Mouse (Mus musculus): ENCODE measurements around the gene Ears2. TPM values are rescaled to one million over a fixed set of nuclear protein-coding genes. Genes with fewer than 3 reads are reported as not detected.

Ears2 gene
- polyA plus RNA-seq, 1 experiment from 2014 or later = 9.2 TPM

DNA sequence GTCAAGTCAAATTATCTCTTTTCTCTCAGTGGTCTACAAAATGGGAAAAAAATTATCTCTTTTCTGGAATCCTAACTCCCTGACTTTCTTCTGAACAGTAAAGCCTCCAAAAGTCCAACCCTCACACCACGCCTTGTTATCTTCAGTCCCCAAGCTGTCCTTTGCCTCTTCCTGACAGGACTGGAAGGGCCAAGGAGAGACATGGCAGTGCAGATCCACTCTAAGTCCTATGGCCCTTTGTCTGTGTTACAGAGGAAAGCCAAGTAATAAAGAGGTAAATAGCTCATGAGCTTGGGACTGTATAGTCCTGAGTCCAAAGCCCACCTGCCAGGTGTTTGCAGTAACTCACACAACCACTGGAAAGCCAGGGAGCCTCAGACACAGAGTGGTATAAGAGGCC, 21.4 kb downstream of the Ears2 start:
- no peak for DNase-seq (ENCODE audit: low spot score)

DNA sequence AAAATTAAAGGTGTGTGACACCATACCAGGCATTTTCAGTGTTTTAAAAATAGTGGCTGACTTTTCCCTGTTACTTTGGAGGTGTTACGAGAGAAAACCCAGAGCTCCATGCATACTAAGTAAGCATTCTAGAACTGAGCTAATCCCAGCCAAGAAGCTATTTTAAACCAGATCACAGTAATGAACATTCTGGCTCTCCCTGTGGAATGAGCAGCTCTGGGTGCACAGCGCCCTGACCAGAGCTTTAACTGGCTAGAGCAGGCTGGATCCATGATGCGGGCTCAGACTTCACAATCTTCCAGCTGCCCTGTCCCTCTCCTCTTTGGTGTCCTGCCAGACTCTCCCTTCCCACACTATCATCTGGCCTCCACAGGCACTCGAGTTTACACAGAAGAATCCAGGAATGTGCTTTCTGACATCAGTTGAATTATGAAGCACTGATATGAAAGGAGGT, 21.9 kb downstream of the Ears2 start:
- DNase-seq (ENCODE audit: low spot score) = no peak

DNA sequence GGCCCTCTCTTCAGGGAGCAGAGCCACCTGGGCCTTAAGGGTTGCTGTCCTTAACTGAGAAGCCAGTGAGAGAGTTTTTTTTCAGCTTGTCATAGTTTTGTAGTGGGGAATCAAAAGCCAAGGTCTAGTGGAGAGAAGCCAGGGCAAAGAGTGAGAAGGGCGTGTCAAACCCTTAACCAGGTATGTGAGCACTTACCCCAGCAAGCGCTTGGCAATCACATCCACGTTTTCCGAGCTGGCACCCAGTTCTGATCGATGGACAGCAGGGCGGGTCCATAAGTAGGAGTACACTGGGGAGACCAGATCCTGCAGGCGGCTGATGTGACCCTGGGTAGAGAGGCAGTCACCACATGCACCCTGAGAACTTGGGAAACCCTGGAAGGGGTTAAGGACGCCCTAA, 23.0 kb downstream of the Ears2 start:
- DNase-seq (ENCODE audit: low spot score) = no peak

DNA sequence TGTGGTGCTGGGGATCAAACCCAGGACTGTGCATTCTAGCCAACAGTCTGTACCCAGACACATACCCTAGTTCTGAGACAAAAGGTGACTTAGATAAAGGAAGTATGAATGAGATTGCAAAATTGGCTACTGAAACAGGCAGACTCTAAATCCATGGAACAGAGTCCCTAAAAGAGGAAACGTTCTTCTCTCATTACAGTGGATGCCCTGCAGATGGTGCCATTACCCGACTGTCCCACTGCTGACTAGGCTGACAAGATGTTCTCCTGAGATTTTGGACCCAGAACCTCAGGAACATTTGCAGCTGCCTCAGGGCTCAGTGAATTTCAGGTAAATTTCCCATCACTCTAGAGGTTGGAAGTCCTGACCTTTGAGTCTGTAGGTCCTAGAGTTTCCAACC, 32.7 kb downstream of the Ears2 start:
- no peak for DNase-seq (ENCODE audit: low spot score)

DNA sequence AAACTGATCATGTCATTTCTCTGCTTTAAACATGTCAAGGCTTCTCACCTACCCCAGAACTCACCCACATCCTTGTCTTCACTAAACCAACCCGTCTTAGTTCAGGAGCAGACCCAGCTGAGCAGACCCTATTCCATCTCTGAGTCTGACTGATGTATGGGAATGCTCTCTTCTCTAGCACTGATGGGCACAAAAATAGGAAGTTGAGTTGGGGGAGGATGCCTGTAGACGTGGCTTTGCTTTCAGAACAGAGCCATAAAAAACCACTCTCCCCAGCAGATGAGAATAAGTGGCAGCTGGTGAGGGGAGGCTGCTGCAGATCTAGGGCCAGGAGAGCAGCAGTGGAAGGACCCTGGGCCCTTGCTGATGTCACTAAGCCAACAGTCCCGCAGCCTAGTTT, 33.7 kb downstream of the Ears2 start:
- no peak for DNase-seq (ENCODE audit: low spot score)

DNA sequence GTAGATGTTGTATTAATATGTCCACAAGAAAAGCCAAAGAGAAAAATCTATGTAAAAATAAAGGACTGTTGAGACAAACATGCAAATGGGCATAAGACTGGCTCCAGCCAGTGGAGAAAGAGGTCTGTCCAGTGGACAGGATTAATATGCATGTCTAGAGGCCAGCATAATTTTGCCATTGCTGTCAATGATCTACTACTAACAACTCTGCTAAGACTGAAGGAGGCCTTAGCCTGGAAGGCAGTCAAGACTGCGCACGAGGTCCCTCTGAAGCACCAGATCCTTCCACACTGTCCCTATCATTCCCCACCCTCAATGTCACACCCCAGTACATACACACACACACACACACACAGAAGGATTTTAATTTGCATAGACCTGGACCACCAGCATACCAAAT, 44.9 kb downstream of the Ears2 start:
- DNase-seq (ENCODE audit: low spot score) = no peak

DNA sequence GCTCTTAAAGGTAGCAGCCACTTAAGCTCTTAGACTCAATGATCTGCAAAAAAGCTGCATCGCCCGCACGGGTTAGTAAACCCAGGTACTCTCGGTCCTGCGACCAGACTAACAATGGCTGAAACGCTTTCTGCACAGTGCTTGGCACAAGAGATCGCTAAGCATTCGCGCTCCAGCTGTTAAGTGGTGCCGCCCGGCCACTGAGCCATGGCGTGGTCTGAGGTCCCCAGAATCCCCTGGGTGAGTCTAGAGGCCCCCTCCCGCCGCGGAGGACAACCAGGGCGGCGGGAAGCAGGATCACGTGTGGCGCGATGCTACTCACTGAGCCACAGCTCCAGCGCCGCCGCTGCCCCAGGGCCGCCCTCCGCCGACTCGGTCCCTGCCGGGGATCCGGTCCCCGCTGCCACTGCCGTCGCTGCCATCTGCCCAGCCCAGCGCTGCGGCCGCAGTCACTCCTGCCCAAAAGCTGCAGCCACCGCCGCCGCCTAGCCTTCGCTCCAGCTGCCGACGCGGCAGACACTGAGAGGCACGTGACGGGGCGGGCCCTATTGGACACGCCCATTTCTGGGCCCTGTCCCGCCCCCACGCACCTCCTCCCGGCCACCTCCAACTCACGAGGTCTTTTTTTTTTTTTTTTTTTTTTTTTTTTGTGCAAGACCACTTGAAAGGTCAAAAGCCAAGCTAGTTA, 46.3 kb downstream of the Ears2 start, which contains the start of gene Gga2:
TSS of gene Gga2 (minus strand) at position 556 of the 688 bp plus-strand sequence.
- peak; percentile 82 for DNase-seq (ENCODE audit: low spot score)

DNA sequence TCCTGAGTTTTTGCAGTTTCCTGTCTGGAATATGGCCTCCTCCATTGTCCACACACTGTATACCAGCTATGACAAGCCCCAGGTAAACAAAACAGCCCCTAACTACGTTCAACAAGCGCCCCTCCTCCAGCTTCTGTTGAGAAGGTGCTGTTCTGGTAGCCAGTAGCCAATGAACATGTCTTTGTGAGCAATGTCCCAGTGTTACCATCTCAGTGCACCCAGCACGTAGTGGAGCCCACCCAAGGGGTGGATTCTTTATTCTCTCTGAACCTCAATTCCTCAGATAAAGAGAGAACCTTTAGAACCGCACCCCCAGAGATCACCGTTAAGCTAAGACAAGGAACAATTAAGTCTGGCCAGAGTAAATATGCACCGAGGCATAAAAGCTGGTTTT, 46.8 kb downstream of the Ears2 start:
- DNase-seq (ENCODE audit: low spot score) = no peak

DNA sequence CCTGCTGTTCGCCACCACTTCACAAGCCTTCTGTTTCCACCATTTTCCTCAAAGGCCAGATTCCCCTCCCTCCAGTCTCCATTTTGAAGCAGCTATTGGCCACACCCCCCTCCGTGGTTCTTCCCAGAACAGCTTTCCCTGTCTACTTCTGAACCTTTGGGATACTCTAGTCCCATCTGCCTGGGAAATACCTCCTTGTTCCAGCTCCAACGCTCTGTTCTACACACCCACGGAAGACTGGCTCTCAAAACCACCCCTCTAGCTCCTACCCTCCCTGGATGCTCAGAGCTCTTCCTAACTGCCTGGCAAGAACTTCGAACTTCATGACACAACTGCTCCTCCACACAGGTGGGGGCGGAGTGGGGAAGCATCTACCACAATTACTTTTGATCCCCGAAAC, 48.1 kb downstream of the Ears2 start:
- DNase-seq (ENCODE audit: low spot score) = no peak

DNA sequence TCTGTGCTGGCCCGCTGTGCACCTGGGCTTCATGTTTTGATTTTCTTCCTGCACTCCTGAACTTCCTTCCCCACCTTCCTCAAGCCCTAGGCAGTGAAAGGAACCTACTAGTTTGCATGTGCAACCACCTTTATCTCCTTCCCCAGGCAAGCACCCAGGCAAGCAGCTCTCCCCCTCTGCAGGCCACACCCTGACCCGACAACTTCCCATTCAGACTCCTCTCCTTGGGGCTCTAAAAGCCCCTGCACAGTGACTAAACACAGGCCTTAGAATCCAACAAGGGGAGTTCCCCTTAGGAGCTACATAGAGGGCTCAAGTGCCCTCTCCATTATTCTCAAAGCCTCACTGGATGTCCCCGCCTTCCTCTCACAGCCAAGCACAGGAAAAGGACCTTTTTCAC, 48.8 kb downstream of the Ears2 start:
- DNase-seq (ENCODE audit: low spot score) = no peak

DNA sequence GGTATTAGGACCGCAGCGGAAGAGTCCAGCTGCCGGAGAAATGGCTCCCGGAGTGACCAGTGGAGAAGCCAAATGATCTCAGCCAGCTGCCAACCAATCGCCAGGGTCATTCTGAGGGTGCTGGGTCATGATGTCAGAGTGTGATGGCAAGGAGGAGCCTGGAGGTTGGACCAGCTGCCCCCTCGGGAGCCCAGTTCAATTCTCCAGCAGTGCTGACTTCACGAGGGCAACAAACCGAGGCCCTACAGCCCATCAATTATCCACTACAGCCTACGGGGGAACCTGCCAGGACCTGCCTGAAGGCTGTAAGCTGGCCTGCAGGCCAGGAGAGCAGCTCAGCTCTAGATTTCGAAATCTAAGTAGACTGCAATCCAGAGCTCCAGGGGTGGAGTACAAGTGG, 51.3 kb downstream of the Ears2 start:
- no peak for DNase-seq (ENCODE audit: low spot score)

DNA sequence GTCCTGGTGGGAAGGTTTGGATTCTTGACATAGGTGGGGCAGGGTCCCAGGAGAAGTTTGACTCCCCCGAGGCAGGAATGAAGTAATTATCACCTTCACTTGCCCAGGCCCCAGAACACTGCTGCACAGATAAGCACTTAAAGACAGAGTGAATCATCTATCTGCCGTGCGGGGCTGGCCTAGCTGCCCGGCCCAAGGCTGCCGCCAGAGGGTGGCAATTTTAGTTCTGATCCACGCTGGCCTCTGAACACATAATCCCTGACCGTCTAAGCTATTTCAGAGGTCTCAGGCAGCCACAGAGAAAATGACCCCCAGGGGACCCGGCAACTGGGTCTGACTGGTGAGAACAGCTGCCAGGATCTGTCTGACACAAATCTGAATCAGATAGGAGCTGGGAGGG, 52.0 kb downstream of the Ears2 start:
- DNase-seq (ENCODE audit: low spot score) = no peak

DNA sequence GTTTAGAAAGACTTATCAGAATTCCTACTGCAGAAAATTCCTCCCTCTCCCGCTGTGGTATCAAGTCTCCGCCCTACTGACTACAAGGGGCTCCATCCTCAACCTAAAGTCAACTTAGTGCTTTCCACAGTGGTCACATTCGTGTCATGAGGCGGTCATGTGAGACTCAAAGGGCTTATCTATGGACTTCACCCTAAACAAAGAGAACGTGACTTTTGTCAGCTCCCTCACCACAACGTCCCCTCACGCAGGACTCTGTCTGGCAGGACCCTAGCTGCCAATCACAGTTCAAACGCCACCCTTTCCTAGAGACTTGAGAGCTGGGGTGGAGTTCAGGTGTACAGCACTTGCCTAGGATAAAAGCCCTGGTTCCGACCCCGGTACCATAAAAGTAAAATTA, 54.1 kb downstream of the Ears2 start:
- no peak for DNase-seq (ENCODE audit: low spot score)

DNA sequence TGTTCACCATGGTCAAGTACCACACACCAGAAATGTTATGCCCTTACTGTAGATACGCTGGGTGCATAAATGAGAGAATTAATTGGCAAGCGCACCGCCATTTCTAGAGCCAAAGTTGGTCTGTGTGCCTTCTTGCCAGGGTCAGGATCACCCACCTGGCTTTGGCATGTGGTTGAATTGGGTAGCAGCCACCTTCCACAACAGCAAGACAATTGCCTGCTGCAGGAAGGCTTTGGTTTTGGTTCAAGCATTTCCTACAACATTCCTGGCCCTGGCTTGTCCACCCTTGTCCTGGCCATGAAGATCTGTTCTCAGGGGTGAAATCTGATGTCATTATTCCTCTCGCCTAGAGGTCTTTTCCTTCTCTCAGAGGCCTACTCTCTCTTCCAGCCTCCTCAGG, 54.7 kb downstream of the Ears2 start:
- DNase-seq (ENCODE audit: low spot score) = no peak

DNA sequence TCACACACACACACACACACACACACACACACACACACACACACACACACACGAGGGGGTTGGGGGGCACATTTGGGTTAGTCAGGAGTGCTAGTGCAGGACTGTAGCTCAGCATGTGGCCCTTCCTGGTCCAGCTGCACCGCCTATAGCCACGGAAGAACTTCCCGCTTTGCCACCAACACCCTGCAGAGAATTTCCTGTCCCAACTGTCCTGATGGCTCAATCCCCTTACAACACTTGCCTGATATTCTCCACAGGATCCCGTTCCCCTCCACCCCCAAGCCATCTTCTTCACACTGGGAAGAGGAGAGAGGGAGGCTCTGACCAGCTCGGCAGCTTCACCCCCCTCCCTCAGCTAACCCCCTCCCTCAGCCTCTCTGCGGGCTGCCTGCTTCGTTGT, 66.7 kb downstream of the Ears2 start:
- DNase-seq (ENCODE audit: low spot score) = no peak

DNA sequence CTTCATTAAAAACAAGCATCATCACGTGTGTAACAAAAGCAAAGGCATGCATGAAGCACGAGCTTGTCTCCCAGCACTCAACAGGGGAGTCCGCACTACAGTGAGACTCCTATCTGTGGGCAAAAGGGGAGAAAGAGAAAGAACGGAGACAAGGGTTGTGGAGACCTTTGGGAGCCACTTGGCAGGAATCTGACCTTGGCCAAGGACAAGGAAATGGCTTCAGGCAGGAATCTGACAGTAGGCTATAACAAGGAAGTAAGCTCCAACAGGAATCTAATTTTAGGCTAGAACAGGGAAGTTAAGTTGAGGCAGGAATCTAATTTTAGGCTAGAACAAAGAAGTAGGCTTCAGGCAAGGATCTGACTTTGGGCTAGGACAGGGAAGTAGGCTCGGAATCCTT, 71.1 kb downstream of the Ears2 start:
- DNase-seq (ENCODE audit: low spot score) = no peak

Other genes starting within 250 kb of the Ears2 start
- 0.30 and 0.46 TPM in 2 replicates for gene Scnn1b, start 202.2 kb downstream of the Ears2 start, polyA plus RNA-seq (2015; fragmentation: Nextera tagmentation; extraction: Ambion mirVana)
- 5.5 and 10.9 TPM in 2 replicates for gene Cog7, start 85.6 kb downstream of the Ears2 start, polyA plus RNA-seq (2015; fragmentation: Nextera tagmentation; extraction: Ambion mirVana)
- 27.0 and 27.9 TPM in 2 replicates for gene Gga2, start 46.0 kb downstream of the Ears2 start, polyA plus RNA-seq (2015; fragmentation: Nextera tagmentation; extraction: Ambion mirVana)
- gene Ubfd1, start 88 bp downstream of the Ears2 start, polyA plus RNA-seq (2015; fragmentation: Nextera tagmentation; extraction: Ambion mirVana) = 37.5 and 39.5 TPM in 2 replicates
- 641 and 688 TPM in 2 replicates for gene Ndufab1, start 34.6 kb upstream of the Ears2 start, polyA plus RNA-seq (2015; fragmentation: Nextera tagmentation; extraction: Ambion mirVana)
- gene Palb2, start 65.7 kb upstream of the Ears2 start, polyA plus RNA-seq (2015; fragmentation: Nextera tagmentation; extraction: Ambion mirVana) = 16.5 and 16.9 TPM in 2 replicates
- gene Dctn5, start 65.8 kb upstream of the Ears2 start, polyA plus RNA-seq (2015; fragmentation: Nextera tagmentation; extraction: Ambion mirVana) = 108 TPM in 2 replicates
- gene Plk1, start 92.2 kb upstream of the Ears2 start, polyA plus RNA-seq (2015; fragmentation: Nextera tagmentation; extraction: Ambion mirVana) = 125 and 129 TPM in 2 replicates
- 0.08 and 0.10 TPM in 2 replicates for gene Ern2, start 118.9 kb upstream of the Ears2 start, polyA plus RNA-seq (2015; fragmentation: Nextera tagmentation; extraction: Ambion mirVana)
- 0.64 and 0.75 TPM in 2 replicates for gene Chp2, start 152.2 kb upstream of the Ears2 start, polyA plus RNA-seq (2015; fragmentation: Nextera tagmentation; extraction: Ambion mirVana)
- gene Prkcb, start 221.5 kb upstream of the Ears2 start, polyA plus RNA-seq (2015; fragmentation: Nextera tagmentation; extraction: Ambion mirVana) = 151 and 206 TPM in 2 replicates

Measured in thymus, postnatal 0 days (tissue).